Mouse (Mus musculus) heart, embryonic 13.5 days (tissue): Measurements from ENCODE around the gene Nploc4. TPM values are rescaled to one million over a fixed set of nuclear protein-coding genes. Genes with fewer than 3 reads are reported as not detected.

Source experiments
- ATAC-seq: fragments of 200-750 bp; cut with Nextera tagmentation; 2 replicates; pipeline ENCODE4 v1.8.0; 2017; ENCODE audit warnings: moderate TSS enrichment; ENCODE audit not compliant: insufficient number of reproducible peaks, low FRiP score, low TSS enrichment; ENCODE audit errors: extremely low read depth
- H3K27ac ChIP-seq: fragments of 300-500 bp; sonication (generic); replicated peaks from 2 replicates; pipeline ENCODE4 v1.5.1; 2015; ENCODE audit warnings: moderate library complexity, mild to moderate bottlenecking, inconsistent platforms
- H3K27me3 ChIP-seq: fragments of 300-500 bp; sonication (generic); replicated peaks from 2 replicates; pipeline ENCODE4 v1.6.1; 2015; ENCODE audit warnings: mild to moderate bottlenecking, inconsistent platforms
- H3K36me3 ChIP-seq: fragments of 300-500 bp; sonication (generic); 2 replicates; pipeline ENCODE4 v1.6.1; 2015; ENCODE audit warnings: mild to moderate bottlenecking, inconsistent platforms
- H3K4me1 ChIP-seq: fragments of 300-500 bp; sonication (generic); 2 replicates; pipeline ENCODE4 v1.6.1; 2015; ENCODE audit warnings: inconsistent platforms
- H3K4me2 ChIP-seq: fragments of 300-500 bp; sonication (generic); 2 replicates; pipeline ENCODE4 v1.6.1; 2015; ENCODE audit warnings: inconsistent platforms, mild to moderate bottlenecking, moderate library complexity
- H3K4me3 ChIP-seq: fragments of 300-500 bp; sonication (generic); 2 replicates; pipeline ENCODE4 v1.5.1; 2015; ENCODE audit warnings: moderate library complexity, mild to moderate bottlenecking, inconsistent platforms
- H3K9ac ChIP-seq: fragments of 300-500 bp; sonication (generic); 2 replicates; pipeline ENCODE4 v1.6.1; 2015; ENCODE audit warnings: inconsistent platforms, mild to moderate bottlenecking, moderate library complexity
- H3K9me3 ChIP-seq: fragments of 300-500 bp; sonication (generic); 2 replicates; pipeline ENCODE4 v1.6.1; 2016; ENCODE audit warnings: inconsistent platforms
- WGBS: fragments of 180-500 bp; shearing (Covaris S2); methylation state at CpG from one replicate; pipeline ENCODE4 v1.1.7; 2015; ENCODE audit warnings: mixed read lengths; 5-methylcytosine and 5-hydroxymethylcytosine counted together
- polyA plus RNA-seq: library from polyadenylated mRNA; unstranded; fragments of >200 nt; fragmentation: Nextera tagmentation; extraction: Ambion mirVana; gene quantifications from 2 replicates; pipeline ENCODE4 v1.2.1, GENCODE M21; 2015

The Nploc4 gene
- polyA plus RNA-seq, 1 experiment from 2014 or later: 28.3 TPM

DNA sequence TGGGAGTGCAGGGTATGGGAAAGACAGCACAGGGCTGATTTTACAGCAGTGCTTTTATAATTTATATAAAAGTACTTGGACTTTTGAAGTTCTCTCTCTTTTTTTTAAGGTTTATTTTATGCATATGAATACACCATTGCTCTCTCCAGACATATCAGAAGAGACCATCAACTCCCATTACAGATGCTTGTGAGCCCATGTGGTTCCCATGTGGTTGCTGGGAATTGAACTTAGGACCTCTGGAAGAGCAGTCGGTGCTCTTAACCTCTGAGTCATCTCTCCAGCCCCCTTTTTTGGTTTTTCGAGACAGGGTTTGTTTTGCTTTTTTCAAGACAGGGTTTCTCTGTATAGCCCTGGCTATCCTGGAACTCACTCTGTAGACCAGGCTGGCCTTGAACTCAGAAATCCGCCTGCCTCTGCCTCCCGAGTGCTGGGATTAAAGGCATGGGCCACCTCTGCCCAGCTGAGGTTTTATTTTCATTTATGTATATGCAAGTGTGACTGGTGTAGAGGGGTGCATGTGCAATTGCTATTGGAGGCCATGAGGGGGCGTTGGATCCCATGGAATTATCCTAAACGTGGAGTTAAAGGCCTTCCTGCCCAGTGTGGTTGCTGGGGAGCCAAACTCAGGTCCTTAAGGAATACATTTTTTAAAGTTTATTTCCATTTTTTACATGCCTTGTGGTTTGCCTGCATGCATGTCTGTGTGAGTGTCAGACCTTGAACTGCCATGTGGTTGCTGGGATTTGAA is 21.5 kb upstream of the Nploc4 start:
- ATAC-seq: no peak
- H3K4me2 ChIP-seq: peak overlapping the region; percentile 97

DNA sequence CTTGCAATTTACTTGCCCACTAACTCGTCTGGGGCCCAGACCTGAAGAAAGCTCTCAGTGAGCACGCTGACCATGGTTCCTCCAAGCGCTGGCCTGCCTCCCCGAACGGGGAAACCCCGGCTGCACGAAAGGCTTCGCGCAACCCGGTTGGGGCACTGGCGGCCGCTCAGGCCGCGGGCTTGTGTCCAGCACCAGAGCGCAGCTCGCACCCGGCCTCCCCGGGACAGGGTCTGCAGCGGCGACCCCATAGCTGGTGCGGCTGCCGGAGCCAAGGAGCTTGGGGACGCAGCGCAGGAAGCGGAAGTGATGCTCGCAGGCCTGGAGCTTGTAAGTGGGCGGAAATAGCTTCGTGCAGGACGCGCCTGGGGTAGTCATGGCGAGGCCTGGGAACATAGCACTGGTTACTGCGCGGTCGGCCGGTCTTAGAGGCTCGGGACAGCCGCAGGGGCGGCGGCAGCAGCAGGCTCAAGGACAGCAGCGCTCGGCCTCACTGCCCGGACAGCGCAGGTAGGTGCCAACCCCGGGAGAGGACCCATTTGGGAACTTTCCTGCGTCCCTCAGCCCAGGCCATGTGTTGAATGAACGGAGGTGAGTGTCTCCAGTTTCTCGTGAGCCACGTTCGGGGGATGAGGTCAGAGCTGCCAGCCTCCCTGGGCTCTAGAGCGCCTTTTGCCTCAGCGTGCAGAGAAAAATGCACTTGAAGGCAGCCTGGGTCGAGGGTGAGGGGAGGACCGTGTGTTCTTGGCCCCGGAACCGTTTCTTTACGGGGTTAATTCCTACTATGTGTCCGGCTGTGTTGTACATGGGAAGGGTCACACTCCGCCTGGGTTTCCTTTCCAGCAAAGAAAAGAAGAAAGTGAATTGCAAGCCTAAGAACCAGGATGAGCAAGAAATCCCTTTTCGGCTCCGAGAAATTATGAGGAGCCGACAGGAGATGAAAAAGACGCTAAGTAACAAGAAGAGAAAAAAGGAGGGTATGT is 20.6 kb upstream of the Nploc4 start, which contains the start of the genes Oxld1 and Ccdc137:
Oxld1 (minus strand) TSS at position 297 of the 980 bp plus-strand sequence.
Ccdc137 (plus strand) TSS at position 344 of the 980 bp plus-strand sequence.
- 3% methylated on average over 62 of the region's 62 CpGs for WGBS
- H3K9me3 ChIP-seq: no peaks in the 10 kb centered on the region
- H3K4me2 ChIP-seq: peak within 1 kb of the TSS; percentile 97
- peaks cover 26% of the 10 kb centered on the region for H3K4me1 ChIP-seq
- peak; percentile 72 for ATAC-seq
- peak within 1 kb of the TSS; percentile 94 for H3K4me3 ChIP-seq
- H3K36me3 ChIP-seq: peaks cover 47% of the 10 kb centered on the region
- peak within 1 kb of the TSS; percentile 99 for H3K9ac ChIP-seq
- peak within 1 kb of the TSS; percentile 93 for H3K27ac ChIP-seq
- H3K27me3 ChIP-seq: no peaks in the 10 kb centered on the region; the same call in 1 of the 2 replicates

More for the DNA sequence above, 21.5 kb upstream of the Nploc4 start:
- Histone ChIP-seq H3K4me1 (peaks cover 26% of the 10 kb centered on the region), H3K27ac (peak overlapping the region; percentile 93; the same call in 1 of the 2 replicates), H3K4me3 (peak overlapping the region; percentile 94), H3K36me3 (peaks cover 56% of the 10 kb centered on the region), H3K9ac (peak overlapping the region; percentile 99), H3K9me3 (no peaks in the 10 kb centered on the region), H3K27me3 (no peaks in the 10 kb centered on the region)
- 63% methylated on average over 6 of the region's 6 CpGs for WGBS

DNA sequence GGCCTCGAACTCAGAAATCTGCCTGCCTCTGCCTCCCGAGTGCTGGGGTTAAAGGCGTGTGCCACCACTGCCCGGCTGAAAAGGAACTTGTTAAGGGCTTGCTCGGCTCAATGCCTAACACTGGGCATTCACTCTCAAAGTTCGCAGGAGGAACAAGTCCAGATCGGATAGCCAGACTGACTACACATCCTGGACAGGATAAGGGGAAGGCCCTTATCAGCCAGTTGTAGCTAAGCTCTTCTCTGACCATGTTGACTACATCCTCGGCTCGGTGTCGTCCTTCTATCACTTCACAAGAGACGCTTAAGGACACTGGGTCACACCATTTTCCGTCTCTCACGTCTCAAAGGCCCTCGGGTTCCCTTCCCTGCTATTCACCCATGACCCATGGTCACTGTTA is 19.9 kb upstream of the Nploc4 start:
- no peaks in the 10 kb centered on the region; the same call in 1 of the 2 replicates for H3K27me3 ChIP-seq
- H3K4me1 ChIP-seq: peaks cover 26% of the 10 kb centered on the region
- peaks cover 40% of the 10 kb centered on the region for H3K36me3 ChIP-seq
- no peaks in the 10 kb centered on the region for H3K9me3 ChIP-seq
- ATAC-seq: no peak
- WGBS: 16% methylated on average over 14 of the region's 14 CpGs
- H3K4me3 ChIP-seq: peak overlapping the region; percentile 94
- H3K9ac ChIP-seq: peak overlapping the region; percentile 99
- H3K27ac ChIP-seq: peak overlapping the region; percentile 93
- peak overlapping the region; percentile 97 for H3K4me2 ChIP-seq

DNA sequence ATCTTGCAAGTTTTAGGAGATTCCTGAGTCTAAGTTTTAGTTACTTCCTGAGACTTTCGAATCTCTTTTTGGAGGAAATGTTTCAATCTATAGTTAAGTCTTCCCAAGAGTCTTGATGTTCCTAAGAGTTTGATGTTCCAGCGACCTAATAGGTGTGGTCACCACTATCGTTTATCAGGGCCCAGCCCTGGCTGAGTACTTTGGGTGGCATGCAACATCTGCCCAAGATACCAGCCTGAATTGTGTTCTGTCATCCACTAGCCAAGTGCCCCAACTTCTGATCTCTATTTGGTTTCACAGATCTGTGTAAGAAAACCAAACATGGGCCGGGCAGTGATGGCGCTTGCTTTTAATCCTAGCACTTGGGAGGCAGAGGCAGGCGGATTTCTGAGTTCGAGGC is 17.9 kb upstream of the Nploc4 start:
- WGBS: 90% methylated on average over 7 of the region's 7 CpGs
- H3K27ac ChIP-seq: no peak overlapping the region
- H3K4me3 ChIP-seq: no peak overlapping the region
- no peaks in the 10 kb centered on the region; the same call in 1 of the 2 replicates for H3K27me3 ChIP-seq
- no peak overlapping the region for H3K4me2 ChIP-seq
- no peak overlapping the region for H3K9ac ChIP-seq
- H3K9me3 ChIP-seq: no peaks in the 10 kb centered on the region
- peaks cover 26% of the 10 kb centered on the region for H3K4me1 ChIP-seq
- peaks cover 22% of the 10 kb centered on the region for H3K36me3 ChIP-seq
- no peak for ATAC-seq

DNA sequence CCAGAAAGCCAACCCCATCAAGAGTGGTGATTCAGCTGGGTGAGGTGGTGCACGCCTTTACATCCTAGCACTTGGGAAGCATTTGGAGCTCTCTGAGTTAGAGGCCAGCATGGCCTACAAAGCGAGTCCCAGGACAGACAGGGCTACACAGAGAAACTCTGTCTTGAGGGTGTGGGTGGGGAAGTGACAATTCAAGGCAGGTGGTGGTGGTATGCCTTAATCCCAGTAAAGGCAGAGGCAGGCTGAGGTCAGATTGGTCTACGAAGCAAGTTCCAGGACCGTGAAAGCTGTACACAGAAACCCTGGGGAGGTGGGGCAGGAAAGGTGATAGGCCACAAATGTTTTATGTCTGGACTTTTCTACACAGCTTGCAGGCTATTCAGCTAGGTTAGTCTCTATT is 17.5 kb upstream of the Nploc4 start:
- no peak for ATAC-seq
- peaks cover 19% of the 10 kb centered on the region for H3K36me3 ChIP-seq
- H3K4me2 ChIP-seq: no peak overlapping the region

DNA sequence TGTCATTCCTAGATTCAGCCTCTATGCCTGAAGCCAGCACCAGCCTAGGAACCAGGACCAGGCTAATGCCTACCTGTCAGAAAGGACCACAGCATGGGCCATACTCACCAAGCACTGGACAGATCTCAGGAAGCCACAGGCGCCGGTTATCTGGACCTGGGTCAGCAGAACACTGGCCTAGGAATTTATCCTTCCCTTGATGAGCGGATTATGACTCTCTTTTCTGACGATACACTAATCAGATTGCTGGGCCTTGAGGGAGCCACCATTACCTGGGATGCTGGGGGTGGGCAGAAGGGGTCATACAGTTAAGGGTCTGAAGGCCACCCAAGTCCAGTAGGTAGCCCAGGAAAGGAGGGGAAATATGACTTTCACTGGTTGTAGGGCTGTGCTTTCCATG is 15.8 kb upstream of the Nploc4 start, which contains the start of gene Pde6g:
Pde6g (minus strand) TSS at position 195 of the 400 bp plus-strand sequence.
- Histone ChIP-seq H3K4me2 (no peak within 1 kb of the TSS), H3K9ac (no peak within 1 kb of the TSS), H3K27me3 (no peaks in the 10 kb centered on the region; the same call in 1 of the 2 replicates), H3K36me3 (peaks cover 12% of the 10 kb centered on the region), H3K27ac (no peak within 1 kb of the TSS), H3K4me1 (peaks cover 14% of the 10 kb centered on the region), H3K4me3 (no peak within 1 kb of the TSS), H3K9me3 (no peaks in the 10 kb centered on the region)
- ATAC-seq: no peak
- WGBS: 75% methylated on average over 4 of the region's 4 CpGs

More for the DNA sequence above, 17.5 kb upstream of the Nploc4 start:
- 92% methylated on average over 4 of the region's 4 CpGs for WGBS
- H3K27ac ChIP-seq: no peak overlapping the region
- no peaks in the 10 kb centered on the region for H3K9me3 ChIP-seq
- H3K4me1 ChIP-seq: peaks cover 26% of the 10 kb centered on the region
- no peak overlapping the region for H3K4me3 ChIP-seq
- H3K9ac ChIP-seq: no peak overlapping the region
- H3K27me3 ChIP-seq: no peaks in the 10 kb centered on the region; the same call in 1 of the 2 replicates

DNA sequence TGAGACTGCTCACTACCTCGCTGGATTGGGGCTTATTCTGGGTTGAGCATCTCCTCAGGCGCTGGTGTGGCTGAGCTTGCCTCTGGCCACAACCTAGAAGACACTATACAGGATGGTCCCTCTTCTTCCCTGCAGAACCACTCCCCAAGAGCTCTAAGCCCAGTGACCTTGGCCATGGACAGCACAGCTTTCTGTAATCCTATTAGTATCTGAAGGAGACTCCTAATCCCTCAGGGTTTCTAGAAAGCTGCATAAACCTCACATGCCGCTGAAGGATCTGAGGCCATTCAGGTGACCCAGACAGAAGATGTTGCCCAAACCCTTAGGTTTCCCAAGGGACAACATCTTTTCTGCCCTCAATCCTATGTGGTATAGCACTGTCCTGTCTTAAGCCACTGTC is 14.7 kb upstream of the Nploc4 start:
- H3K9ac ChIP-seq: no peak overlapping the region
- H3K4me2 ChIP-seq: no peak overlapping the region
- 68% methylated on average over 3 of the region's 3 CpGs for WGBS
- H3K4me1 ChIP-seq: peaks cover 10% of the 10 kb centered on the region
- ATAC-seq: no peak
- H3K27me3 ChIP-seq: no peaks in the 10 kb centered on the region; the same call in 1 of the 2 replicates
- H3K27ac ChIP-seq: no peak overlapping the region
- H3K36me3 ChIP-seq: peaks cover 12% of the 10 kb centered on the region
- H3K9me3 ChIP-seq: no peaks in the 10 kb centered on the region
- no peak overlapping the region for H3K4me3 ChIP-seq

DNA sequence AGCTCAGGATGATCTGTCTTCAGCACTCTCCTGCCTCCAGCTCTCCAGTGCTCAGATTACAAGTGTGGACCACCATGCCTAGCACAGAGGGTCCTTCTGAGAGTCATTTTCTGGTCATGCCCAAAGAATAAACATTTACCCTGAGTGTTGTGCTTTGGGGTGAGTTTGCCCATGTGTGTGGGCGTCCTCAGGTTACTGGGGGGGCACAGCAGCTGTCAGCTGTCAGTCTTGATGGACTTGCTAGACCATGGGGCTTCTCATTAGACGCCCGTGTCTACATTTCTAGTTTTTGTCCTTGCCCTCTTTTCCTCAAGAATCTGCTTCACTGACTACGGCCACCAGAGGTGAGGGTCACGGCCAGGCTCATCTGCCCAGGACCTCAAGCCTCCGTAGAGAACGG is 9.7 kb upstream of the Nploc4 start:
- H3K27ac ChIP-seq: no peak overlapping the region
- H3K27me3 ChIP-seq: no peaks in the 10 kb centered on the region
- H3K4me1 ChIP-seq: 0 out of 2 replicates have a peak, but pooled peaks cover 7% of the 10 kb centered on the region
- H3K9ac ChIP-seq: no peak overlapping the region
- no peaks in the 10 kb centered on the region for H3K36me3 ChIP-seq
- no peak for ATAC-seq
- H3K4me3 ChIP-seq: no peak overlapping the region
- 75% methylated on average over 7 of the region's 7 CpGs for WGBS
- H3K9me3 ChIP-seq: no peaks in the 10 kb centered on the region
- H3K4me2 ChIP-seq: no peak overlapping the region

DNA sequence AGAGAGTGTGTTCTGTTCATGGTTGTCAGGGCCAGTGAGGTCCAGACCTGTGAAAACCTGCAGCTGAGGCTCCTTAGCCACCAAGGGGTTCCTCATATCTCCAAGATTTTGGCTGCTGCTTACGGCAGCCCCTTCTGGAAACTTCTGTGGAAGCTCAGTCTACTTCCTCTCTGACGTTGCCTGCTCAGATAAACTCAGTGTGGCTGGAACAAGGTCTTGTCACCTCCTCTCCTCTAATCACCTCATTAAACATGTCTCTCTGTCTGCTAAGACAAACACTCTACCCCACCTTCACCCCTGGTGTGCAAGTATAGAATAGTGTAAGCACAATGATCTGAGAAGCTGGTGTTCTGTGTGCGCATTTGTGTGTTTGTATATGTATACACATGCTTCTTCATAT is 8.0 kb upstream of the Nploc4 start:
- Histone ChIP-seq H3K9ac (no peak overlapping the region), H3K4me1 (0 out of 2 replicates have a peak, but pooled peaks cover 7% of the 10 kb centered on the region), H3K4me3 (no peak overlapping the region), H3K9me3 (no peaks in the 10 kb centered on the region), H3K4me2 (no peak overlapping the region), H3K27me3 (no peaks in the 10 kb centered on the region; the same call in 1 of the 2 replicates), H3K36me3 (no peaks in the 10 kb centered on the region), H3K27ac (no peak overlapping the region)
- no peak for ATAC-seq
- 46% methylated on average over 3 of the region's 3 CpGs for WGBS

DNA sequence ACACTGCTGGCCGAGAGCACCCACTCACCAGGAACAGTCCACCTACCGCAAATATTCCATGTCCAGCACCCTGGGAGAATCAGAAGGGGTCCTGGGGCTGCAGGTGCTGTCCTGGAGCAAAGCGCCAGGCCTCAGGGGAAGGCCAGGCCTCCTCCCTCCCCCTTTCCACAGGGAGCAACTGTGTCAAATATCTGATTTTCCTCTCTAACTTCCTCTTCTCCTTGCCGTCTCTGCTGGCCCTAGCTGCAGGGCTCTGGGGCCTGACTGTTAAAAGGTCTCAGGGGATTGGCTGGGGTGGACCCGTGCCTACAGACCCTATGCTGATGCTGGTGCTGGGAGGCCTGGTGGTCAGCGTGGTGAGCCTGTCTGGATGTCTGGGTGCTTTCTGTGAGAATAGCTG is 6.6 kb upstream of the Nploc4 start:
- H3K4me3 ChIP-seq: no peak overlapping the region
- no peak overlapping the region for H3K9ac ChIP-seq
- no peak for ATAC-seq
- no peaks in the 10 kb centered on the region for H3K9me3 ChIP-seq
- H3K27me3 ChIP-seq: no peaks in the 10 kb centered on the region; the same call in 1 of the 2 replicates
- H3K36me3 ChIP-seq: no peaks in the 10 kb centered on the region
- H3K4me2 ChIP-seq: no peak overlapping the region
- H3K27ac ChIP-seq: no peak overlapping the region
- 0 out of 2 replicates have a peak, but pooled peaks cover 7% of the 10 kb centered on the region for H3K4me1 ChIP-seq
- 72% methylated on average over 6 of the region's 6 CpGs for WGBS
